Mouse (Mus musculus): ENCODE measurements around the gene Gm10260. TPM values are rescaled to one million over a fixed set of nuclear protein-coding genes. Genes with fewer than 3 reads are reported as not detected.
A peak's percentile ranks its signal among the peaks of the same experiment; 100 is the strongest.

The Gm10260 gene
- polyA plus RNA-seq (2015; fragmentation: Nextera tagmentation; extraction: Ambion mirVana): 2.4 and 4.2 TPM in 2 replicates

DNA sequence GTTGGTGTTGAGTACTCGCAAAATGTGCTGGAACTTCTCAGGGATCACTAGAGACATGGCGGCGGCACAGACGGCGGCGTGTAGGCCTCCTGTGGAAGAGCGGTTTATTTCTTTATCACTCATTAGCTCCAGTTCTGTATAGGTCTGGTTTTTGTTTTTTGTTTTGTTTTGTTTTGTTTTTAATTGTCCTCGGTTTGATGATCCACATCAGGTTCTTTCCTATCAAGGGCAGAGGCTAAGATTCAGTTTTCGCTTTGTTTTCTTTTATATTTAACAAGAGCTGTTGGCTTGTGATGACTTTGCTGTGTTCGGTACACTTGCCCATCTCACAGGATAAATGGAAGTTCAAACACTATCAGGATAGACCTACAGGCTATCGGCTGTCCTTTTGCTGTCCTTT, at the start of gene Gm10260:
Gene Gm10260 (minus strand): TSS at position 101 of the 400 bp plus-strand sequence.
- Histone ChIP-seq H3K4me3 (replicated peaks) (no peak within 1 kb of the TSS), H3K27ac (replicated peaks) (no peak within 1 kb of the TSS), H3K27me3 (replicated peaks) (no peaks in the 10 kb centered on the region), H3K9ac (replicated peaks) (no peak within 1 kb of the TSS), H3K4me2 (no peak within 1 kb of the TSS), H3K9me3 (replicated peaks) (no peaks in the 10 kb centered on the region), H3K36me3 (no peaks in the 10 kb centered on the region), H3K4me1 (peaks cover 19% of the 10 kb centered on the region)
- no peak for ATAC-seq (ENCODE audit: low FRiP score)
- WGBS: 98% methylated on average over 11 of the region's 11 CpGs

- Histone ChIP-seq H3K27ac (replicated peaks) (no peak overlapping the region), H3K36me3 (no peaks in the 10 kb centered on the region), H3K9me3 (replicated peaks) (no peaks in the 10 kb centered on the region), H3K4me1 (no peaks in the 10 kb centered on the region), H3K4me2 (no peak overlapping the region), H3K9ac (replicated peaks) (no peak overlapping the region), H3K4me3 (replicated peaks) (no peak overlapping the region), H3K27me3 (replicated peaks) (no peaks in the 10 kb centered on the region)
- ATAC-seq (ENCODE audit: low FRiP score): no peak
- 93% methylated on average over 4 of the region's 4 CpGs for WGBS
These were observed 49.4 kb upstream of the Gm10260 start for GRCm38 (mm10) chr13:97809828-97810227.

GRCm38 (mm10) chr13:97805907-97806306, 45.5 kb upstream of the Gm10260 start:
- ATAC-seq (ENCODE audit: low FRiP score): no peak
- Histone ChIP-seq H3K9me3 (replicated peaks) (no peaks in the 10 kb centered on the region), H3K9ac (replicated peaks) (no peak overlapping the region), H3K4me1 (no peaks in the 10 kb centered on the region), H3K4me3 (replicated peaks) (no peak overlapping the region), H3K4me2 (no peak overlapping the region), H3K27me3 (replicated peaks) (no peaks in the 10 kb centered on the region), H3K27ac (replicated peaks) (no peak overlapping the region), H3K36me3 (no peaks in the 10 kb centered on the region)
- WGBS: 89% methylated on average over 9 of the region's 9 CpGs

GRCm38 (mm10) chr13:97802386-97802785, 42.0 kb upstream of the Gm10260 start:
- Histone ChIP-seq H3K36me3 (no peaks in the 10 kb centered on the region), H3K4me2 (no peak overlapping the region), H3K27ac (replicated peaks) (no peak overlapping the region), H3K27me3 (replicated peaks) (no peaks in the 10 kb centered on the region), H3K4me3 (replicated peaks) (no peak overlapping the region), H3K9me3 (replicated peaks) (no peaks in the 10 kb centered on the region), H3K9ac (replicated peaks) (no peak overlapping the region), H3K4me1 (0 out of 2 replicates have a peak, but pooled peaks cover 4% of the 10 kb centered on the region)
- no peak for ATAC-seq (ENCODE audit: low FRiP score)
- 40% methylated on average over 4 of the region's 4 CpGs for WGBS

- Histone ChIP-seq H3K27me3 (replicated peaks) (no peaks in the 10 kb centered on the region), H3K4me3 (replicated peaks) (no peak overlapping the region), H3K27ac (replicated peaks) (no peak overlapping the region), H3K9ac (replicated peaks) (no peak overlapping the region), H3K4me1 (0 out of 2 replicates have a peak, but pooled peaks cover 4% of the 10 kb centered on the region), H3K9me3 (replicated peaks) (no peaks in the 10 kb centered on the region), H3K4me2 (no peak overlapping the region), H3K36me3 (no peaks in the 10 kb centered on the region)
- ATAC-seq (ENCODE audit: low FRiP score): no peak
- WGBS: 30% methylated on average over 5 of the region's 5 CpGs
These were observed 37.0 kb upstream of the Gm10260 start for GRCm38 (mm10) chr13:97797462-97797861.

GRCm38 (mm10) chr13:97794780-97795179, 34.3 kb upstream of the Gm10260 start:
- no peak for ATAC-seq (ENCODE audit: low FRiP score)
- Histone ChIP-seq H3K36me3 (no peaks in the 10 kb centered on the region), H3K4me3 (replicated peaks) (no peak overlapping the region), H3K4me1 (peaks cover 16% of the 10 kb centered on the region), H3K9ac (replicated peaks) (no peak overlapping the region), H3K4me2 (no peak overlapping the region), H3K27me3 (replicated peaks) (no peaks in the 10 kb centered on the region), H3K9me3 (replicated peaks) (no peaks in the 10 kb centered on the region), H3K27ac (replicated peaks) (no peak overlapping the region)
- WGBS: 73% methylated on average over 1 of the region's 1 CpGs

GRCm38 (mm10) chr13:97793932-97794331, 33.5 kb upstream of the Gm10260 start:
- peaks cover 16% of the 10 kb centered on the region for H3K4me1 ChIP-seq
- no peak for ATAC-seq (ENCODE audit: low FRiP score)
- 32% methylated on average over 1 of the region's 1 CpGs for WGBS
- no peak overlapping the region for H3K4me3 ChIP-seq (replicated peaks)
- H3K9ac ChIP-seq (replicated peaks): no peak overlapping the region
- no peaks in the 10 kb centered on the region for H3K27me3 ChIP-seq (replicated peaks)
- no peak overlapping the region for H3K27ac ChIP-seq (replicated peaks)
- no peak overlapping the region for H3K4me2 ChIP-seq
- no peaks in the 10 kb centered on the region for H3K9me3 ChIP-seq (replicated peaks)
- H3K36me3 ChIP-seq: no peaks in the 10 kb centered on the region

DNA sequence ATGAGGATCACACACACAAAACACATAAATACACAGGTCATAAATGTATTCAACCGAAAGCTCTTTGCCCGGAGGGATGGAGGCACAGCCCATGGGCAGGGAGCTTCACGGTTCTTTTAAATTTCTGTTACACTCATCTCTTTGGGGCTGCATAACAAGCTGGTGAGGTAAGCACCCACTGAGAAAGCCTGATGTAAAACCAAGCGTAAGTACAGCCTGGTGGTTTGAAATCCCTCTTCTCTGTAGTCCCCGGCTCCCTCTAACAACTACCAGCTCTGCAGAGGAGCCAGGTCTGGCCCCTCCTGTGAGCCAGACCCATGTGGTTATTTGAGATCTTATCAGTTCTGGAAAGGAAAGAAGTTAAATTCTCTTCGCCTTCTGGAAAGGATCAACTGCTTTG, 31.2 kb upstream of the Gm10260 start:
- no peaks in the 10 kb centered on the region for H3K27me3 ChIP-seq (replicated peaks)
- no peak overlapping the region for H3K4me2 ChIP-seq
- no peak overlapping the region for H3K4me3 ChIP-seq (replicated peaks)
- ATAC-seq (ENCODE audit: low FRiP score): 0 out of 2 replicates have a peak, but pooled peaks have one; percentile 31
- no peak overlapping the region for H3K9ac ChIP-seq (replicated peaks)
- no peak overlapping the region for H3K27ac ChIP-seq (replicated peaks)
- no peaks in the 10 kb centered on the region for H3K36me3 ChIP-seq
- H3K4me1 ChIP-seq: peaks cover 12% of the 10 kb centered on the region
- H3K9me3 ChIP-seq (replicated peaks): no peaks in the 10 kb centered on the region
- WGBS: 28% methylated on average over 6 of the region's 6 CpGs

DNA sequence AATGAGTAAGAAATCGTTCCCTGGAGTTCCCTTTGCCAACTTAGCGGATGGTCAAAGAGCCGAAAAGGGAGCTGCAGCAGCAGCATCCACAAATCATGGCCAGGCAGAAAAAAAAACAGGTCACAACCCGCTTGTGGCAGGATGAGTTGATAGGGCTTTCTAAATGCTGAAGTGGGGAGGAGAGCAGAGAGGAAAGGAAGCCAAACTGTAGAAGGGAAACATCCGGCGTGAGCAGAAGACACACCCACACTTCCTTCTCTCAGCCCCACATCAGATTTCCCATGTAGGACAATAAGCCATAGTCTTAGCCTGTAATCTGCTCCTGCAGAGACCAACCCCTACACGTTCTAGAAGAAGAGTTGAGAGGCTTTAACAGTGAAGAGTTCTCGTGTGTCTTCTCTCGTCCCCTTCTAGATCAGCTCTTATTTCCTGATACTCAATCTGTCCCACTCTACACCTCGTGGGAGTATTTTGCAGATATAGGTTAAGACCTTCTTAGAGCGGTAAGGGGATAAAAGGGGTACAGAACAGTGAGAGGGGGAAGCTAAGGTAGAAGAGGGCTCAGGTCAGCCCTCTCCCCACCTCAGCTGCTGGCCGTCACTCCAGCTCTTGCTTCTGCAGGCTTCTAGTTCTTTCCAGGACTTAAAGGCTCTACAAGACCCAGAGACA, 29.5 kb upstream of the Gm10260 start:
- Histone ChIP-seq H3K4me2 (no peak overlapping the region), H3K4me3 (replicated peaks) (no peak overlapping the region), H3K36me3 (no peaks in the 10 kb centered on the region), H3K27me3 (replicated peaks) (no peaks in the 10 kb centered on the region), H3K27ac (replicated peaks) (no peak overlapping the region), H3K9me3 (replicated peaks) (no peaks in the 10 kb centered on the region), H3K4me1 (peaks cover 21% of the 10 kb centered on the region), H3K9ac (replicated peaks) (no peak overlapping the region)
- no peak for ATAC-seq (ENCODE audit: low FRiP score)
- WGBS: 88% methylated on average over 12 of the region's 12 CpGs

- no peaks in the 10 kb centered on the region for H3K9me3 ChIP-seq (replicated peaks)
- H3K27ac ChIP-seq (replicated peaks): 0 out of 2 replicates have a peak overlapping the region, but pooled peaks have one; percentile 5
- H3K4me1 ChIP-seq: peaks cover 12% of the 10 kb centered on the region
- no peaks in the 10 kb centered on the region for H3K36me3 ChIP-seq
- no peak overlapping the region for H3K4me2 ChIP-seq
- WGBS: 40% methylated on average over 10 of the region's 10 CpGs
- no peaks in the 10 kb centered on the region for H3K27me3 ChIP-seq (replicated peaks)
- H3K4me3 ChIP-seq (replicated peaks): no peak overlapping the region
- ATAC-seq (ENCODE audit: low FRiP score): no peak
- no peak overlapping the region for H3K9ac ChIP-seq (replicated peaks)
These were observed 24.9 kb upstream of the Gm10260 start for GRCm38 (mm10) chr13:97785167-97785835.

DNA sequence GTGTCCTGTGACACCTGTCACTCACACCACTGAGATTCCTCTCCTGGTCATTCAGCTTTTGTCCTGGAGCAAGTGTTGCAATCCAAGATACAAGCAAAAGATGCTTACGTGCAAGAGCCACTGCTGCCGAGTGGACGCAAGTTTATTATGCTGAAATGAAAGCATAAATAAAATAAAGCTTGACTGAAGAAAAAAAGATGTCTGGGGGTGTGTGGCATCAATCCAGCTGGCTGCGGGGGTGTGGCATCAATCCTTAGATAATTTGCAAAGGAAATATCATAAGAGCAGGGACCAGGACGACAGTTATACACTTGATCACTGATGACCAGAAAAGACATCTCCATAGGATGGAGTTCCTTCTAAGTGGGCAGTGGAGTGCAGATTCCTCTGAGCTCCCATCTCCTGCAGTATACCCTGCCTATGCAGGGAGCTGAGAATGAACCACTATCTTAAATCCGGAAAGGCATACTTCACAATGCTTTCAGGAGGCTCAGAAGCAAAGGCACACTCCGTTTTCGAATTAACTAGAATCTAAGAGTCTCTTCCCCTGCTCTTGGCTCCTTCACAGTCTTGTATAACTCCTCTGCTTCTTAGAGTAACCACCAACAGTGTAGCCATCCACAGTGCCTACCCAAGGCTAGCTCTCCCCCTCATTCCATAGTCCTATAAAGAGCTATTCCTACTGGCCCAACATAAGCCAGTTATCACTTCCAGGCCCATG, 23.2 kb upstream of the Gm10260 start:
- Histone ChIP-seq H3K9me3 (replicated peaks) (no peaks in the 10 kb centered on the region), H3K36me3 (no peaks in the 10 kb centered on the region), H3K4me1 (peaks cover 12% of the 10 kb centered on the region), H3K27ac (replicated peaks) (no peak overlapping the region), H3K4me2 (no peak overlapping the region), H3K4me3 (replicated peaks) (no peak overlapping the region), H3K9ac (replicated peaks) (no peak overlapping the region), H3K27me3 (replicated peaks) (no peaks in the 10 kb centered on the region)
- WGBS: 85% methylated on average over 8 of the region's 8 CpGs
- no peak for ATAC-seq (ENCODE audit: low FRiP score)

DNA sequence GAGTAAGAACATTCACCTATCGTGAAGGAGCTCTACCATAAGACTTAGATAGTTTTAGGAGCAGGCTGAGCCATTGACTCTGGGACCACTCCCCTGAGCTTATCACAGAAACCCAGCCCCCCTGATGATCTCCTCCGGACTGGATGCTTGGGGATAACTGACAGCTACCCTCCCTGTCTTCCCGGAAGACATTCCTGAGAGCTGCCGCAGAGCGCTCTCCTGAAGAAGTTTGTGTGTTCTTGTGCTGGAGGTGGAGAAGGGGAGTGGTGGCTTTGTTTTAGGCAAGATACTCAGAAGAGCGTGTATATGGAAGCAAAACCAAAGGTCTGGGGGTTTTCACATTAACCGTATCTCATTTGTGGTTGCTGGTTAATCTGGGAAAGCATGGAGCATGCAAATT, 21.6 kb upstream of the Gm10260 start:
- Histone ChIP-seq H3K27ac (replicated peaks) (no peak overlapping the region), H3K36me3 (no peaks in the 10 kb centered on the region), H3K27me3 (replicated peaks) (no peaks in the 10 kb centered on the region), H3K4me2 (no peak overlapping the region), H3K9me3 (replicated peaks) (no peaks in the 10 kb centered on the region), H3K9ac (replicated peaks) (no peak overlapping the region), H3K4me1 (peaks cover 12% of the 10 kb centered on the region), H3K4me3 (replicated peaks) (no peak overlapping the region)
- no peak for ATAC-seq (ENCODE audit: low FRiP score)
- WGBS: 71% methylated on average over 7 of the region's 7 CpGs
